ENCODE assay signal across 18 mouse cellular contexts in genomic region chr9:40437891-40438290, GRCm38 (mm10).
DNase-seq lines count a peak whose midpoint lies in the region; ATAC-seq and TF ChIP-seq lines count a peak whose summit lies in the region.
"Had no signal": no experiment of that assay in that cellular context is flagged by ENCODE, and none has a peak within 500 bp of the region (broad histone marks: within the 10 kb centered on the region; RNA-seq: fewer than 3 reads in every experiment).

No protein-coding gene starts in this region.

- H3K4me1 ChIP-seq in forebrain, embryonic 13.5 days, result peaks cover 17% of the 10 kb centered on the region
- H3K4me1 ChIP-seq in forebrain, embryonic 12.5 days, result peaks cover 13% of the 10 kb centered on the region
- no peaks in the 10 kb centered on the region; the same call in 1 of the 2 replicates for H3K4me1 ChIP-seq in intestine, postnatal 0 days (replicated peaks; ENCODE audit: control insufficient read depth, insufficient read depth, low read length)
- no peaks in the 10 kb centered on the region for H3K4me1 ChIP-seq in intestine, embryonic 16.5 days (ENCODE audit: control insufficient read depth, insufficient read depth, low read length)
- H3K4me1 ChIP-seq in heart, embryonic 11.5 days (ENCODE audit: control insufficient read depth, insufficient read depth, low read length), result peaks cover 14% of the 10 kb centered on the region
- H3K4me1 ChIP-seq: limb, embryonic 15.5 days had no signal

- no peak for TF ChIP-seq CTCF in intestine, postnatal 0 days (IDR thresholded peaks at IDR 0.05; ENCODE audit: low read depth)

- H3K36me3 ChIP-seq in forebrain, embryonic 13.5 days (ENCODE audit: poor library complexity, severe bottlenecking), result no peaks in the 10 kb centered on the region
- H3K36me3 ChIP-seq in forebrain, embryonic 12.5 days (replicated peaks), result no peaks in the 10 kb centered on the region
- no peaks in the 10 kb centered on the region for H3K36me3 ChIP-seq in intestine, postnatal 0 days (ENCODE audit: control insufficient read depth, insufficient read depth)
- no peaks in the 10 kb centered on the region for H3K36me3 ChIP-seq in intestine, embryonic 16.5 days (ENCODE audit: control insufficient read depth, insufficient read depth, low read length)
- peaks cover 3% of the 10 kb centered on the region for H3K36me3 ChIP-seq in heart, embryonic 11.5 days (ENCODE audit: control insufficient read depth, insufficient read depth, low read length)
- H3K36me3 ChIP-seq: hindbrain, embryonic 10.5 days; limb, embryonic 15.5 days had no signal

- WGBS in forebrain, embryonic 13.5 days, result 87% methylated on average over 7 of the region's 7 CpGs
- WGBS in forebrain, embryonic 12.5 days, result 85% methylated on average over 7 of the region's 7 CpGs
- WGBS in intestine, postnatal 0 days, result 63% methylated on average over 7 of the region's 7 CpGs
- WGBS in intestine, embryonic 16.5 days, result 69% methylated on average over 7 of the region's 7 CpGs
- 48% methylated on average over 7 of the region's 7 CpGs for WGBS in heart, embryonic 11.5 days (ENCODE audit: insufficient replicate concordance)

- H3K27me3 ChIP-seq in forebrain, embryonic 13.5 days, result no peaks in the 10 kb centered on the region
- no peaks in the 10 kb centered on the region for H3K27me3 ChIP-seq in forebrain, embryonic 12.5 days
- no peaks in the 10 kb centered on the region for H3K27me3 ChIP-seq in intestine, postnatal 0 days (replicated peaks; ENCODE audit: control insufficient read depth, insufficient read depth, low read length)
- H3K27me3 ChIP-seq in intestine, embryonic 16.5 days (replicated peaks; ENCODE audit: control insufficient read depth, insufficient read depth, low read length), result no peaks in the 10 kb centered on the region
- H3K27me3 ChIP-seq in heart, embryonic 11.5 days (ENCODE audit: control insufficient read depth, insufficient read depth, low read length), result no peaks in the 10 kb centered on the region
- H3K27me3 ChIP-seq: CH12.LX; limb, embryonic 15.5 days had no signal

- H3K4me2 ChIP-seq in forebrain, embryonic 13.5 days, result no peak overlapping the region
- H3K4me2 ChIP-seq in forebrain, embryonic 12.5 days, result no peak overlapping the region
- no peak overlapping the region for H3K4me2 ChIP-seq in intestine, postnatal 0 days (replicated peaks; ENCODE audit: low read depth)
- no peak overlapping the region for H3K4me2 ChIP-seq in intestine, embryonic 16.5 days (ENCODE audit: low read depth, low read length)
- no peak overlapping the region for H3K4me2 ChIP-seq in heart, embryonic 11.5 days
- H3K4me2 ChIP-seq: limb, embryonic 15.5 days had no signal

- peak overlapping the region; percentile 84 for H3K27ac ChIP-seq in forebrain, embryonic 13.5 days
- no peak overlapping the region for H3K27ac ChIP-seq in forebrain, embryonic 12.5 days
- no peak overlapping the region for H3K27ac ChIP-seq in intestine, postnatal 0 days (ENCODE audit: low read depth, low read length)
- no peak overlapping the region for H3K27ac ChIP-seq in intestine, embryonic 16.5 days (ENCODE audit: low read length)
- H3K27ac ChIP-seq in heart, embryonic 11.5 days (ENCODE audit: low read depth, low read length), result peak overlapping the region; percentile 64
- H3K27ac ChIP-seq: limb, embryonic 15.5 days; stomach, postnatal 0 days had no signal

- peak; percentile 29 for DNase-seq in heart, postnatal 4 days
- no peak for DNase-seq in kidney, postnatal 25 days
- DNase-seq in adrenal gland, postnatal 4 days (ENCODE audit: low spot score in 2 of 2), result no peak
- DNase-seq: cerebellum, adult 11 months; cerebellum, postnatal 36 days; kidney, adult 11 months; kidney, postnatal 36 days; lung, adult 18-20 months; lung, postnatal 4 days had no signal

- H3K4me3 ChIP-seq in forebrain, embryonic 13.5 days, result no peak overlapping the region
- H3K4me3 ChIP-seq in forebrain, embryonic 12.5 days (replicated peaks), result no peak overlapping the region
- H3K4me3 ChIP-seq in intestine, postnatal 0 days (ENCODE audit: low read depth, low read length), result no peak overlapping the region
- H3K4me3 ChIP-seq in intestine, embryonic 16.5 days (ENCODE audit: low read length), result no peak overlapping the region
- H3K4me3 ChIP-seq in heart, embryonic 11.5 days (ENCODE audit: low read depth, low read length), result no peak overlapping the region
- H3K4me3 ChIP-seq: hindbrain, embryonic 10.5 days; limb, embryonic 15.5 days had no signal

- no peak for ATAC-seq in forebrain, embryonic 13.5 days
- no peak for ATAC-seq in forebrain, embryonic 12.5 days (ENCODE audit: low FRiP score)
- ATAC-seq in intestine, postnatal 0 days, result peak; percentile 38; the same call in 1 of the 2 replicates
- no peak for ATAC-seq in intestine, embryonic 16.5 days
- ATAC-seq in heart, embryonic 11.5 days (replicated peaks; ENCODE audit: insufficient number of reproducible peaks, low FRiP score, low TSS enrichment), result no peak

- H3K9ac ChIP-seq in forebrain, embryonic 13.5 days, result no peak overlapping the region
- H3K9ac ChIP-seq in forebrain, embryonic 12.5 days, result no peak overlapping the region
- no peak overlapping the region for H3K9ac ChIP-seq in intestine, postnatal 0 days (ENCODE audit: low read depth, low read length)
- no peak overlapping the region for H3K9ac ChIP-seq in intestine, embryonic 16.5 days (ENCODE audit: low read depth, low read length)
- H3K9ac ChIP-seq in heart, embryonic 11.5 days (ENCODE audit: low read depth, low read length), result no peak overlapping the region
- H3K9ac ChIP-seq: limb, embryonic 15.5 days had no signal

- no peaks in the 10 kb centered on the region for H3K9me3 ChIP-seq in forebrain, embryonic 13.5 days (replicated peaks)
- H3K9me3 ChIP-seq in forebrain, embryonic 12.5 days, result no peaks in the 10 kb centered on the region
- H3K9me3 ChIP-seq in intestine, postnatal 0 days (ENCODE audit: control insufficient read depth), result no peaks in the 10 kb centered on the region
- no peaks in the 10 kb centered on the region for H3K9me3 ChIP-seq in intestine, embryonic 16.5 days (ENCODE audit: control insufficient read depth, low read length)
- H3K9me3 ChIP-seq in heart, embryonic 11.5 days (replicated peaks; ENCODE audit: control insufficient read depth, low read length), result no peaks in the 10 kb centered on the region
- H3K9me3 ChIP-seq: hindbrain, embryonic 10.5 days; limb, embryonic 15.5 days had no signal

Comparison
In these comparisons a context has a peak if more than half of its experiments do, and no peak if none do; other contexts are left out.
1. H3K27ac ChIP-seq: peak in forebrain, embryonic 13.5 days (single experiment) and heart, embryonic 11.5 days (single experiment); none in forebrain, embryonic 12.5 days (single experiment), intestine, postnatal 0 days (single experiment) and intestine, embryonic 16.5 days (single experiment).